Mouse (Mus musculus) brown adipose tissue, adult 24 weeks (tissue): ENCODE results near the gene Mst1r. TPM values are rescaled to one million over a fixed set of nuclear protein-coding genes. Genes with fewer than 3 reads are reported as not detected.

Experiments
- H3K27ac ChIP-seq: fragments of 200-500 bp; replicated peaks from 2 replicates; pipeline ENCODE4 v1.5.1; 2012; ENCODE audit warnings: low read depth, mild to moderate bottlenecking, low read length
- H3K4me1 ChIP-seq: fragments of 200-500 bp; 2 replicates; pipeline ENCODE4 v1.6.1; 2012; ENCODE audit warnings: low read length, mixed read lengths; ENCODE audit not compliant: control insufficient read depth, insufficient read depth, insufficient read length
- H3K4me3 ChIP-seq: fragments of 200-500 bp; 2 replicates; pipeline ENCODE4 v1.5.1; 2012; ENCODE audit warnings: low read depth, mild to moderate bottlenecking, low read length, moderate library complexity; ENCODE audit not compliant: insufficient read depth
- polyA plus RNA-seq: library from polyadenylated mRNA; stranded (reverse); fragments of >200 nt; gene quantifications from 2 replicates; pipeline ENCODE4 v1.2.4, GENCODE M21; 2012; ENCODE audit not compliant: missing spikeins, insufficient read depth, insufficient read length

Gene Mst1r
- polyA plus RNA-seq, 1 experiment = 0.36 TPM

GRCm38 (mm10) chr9:107959896-107960295 is 53.2 kb downstream of the Mst1r start:
- H3K4me1 ChIP-seq = peaks cover 6% of the 10 kb centered on the region
- no peak overlapping the region for H3K4me3 ChIP-seq
- no peak overlapping the region for H3K27ac ChIP-seq

- peaks cover 10% of the 10 kb centered on the region for H3K4me1 ChIP-seq
- H3K4me3 ChIP-seq = no peak overlapping the region
- H3K27ac ChIP-seq = no peak overlapping the region
These were observed 54.3 kb downstream of the Mst1r start for GRCm38 (mm10) chr9:107960928-107961327.

- Histone ChIP-seq H3K27ac (no peak overlapping the region), H3K4me3 (no peak overlapping the region), H3K4me1 (peaks cover 12% of the 10 kb centered on the region)
These were observed 54.7 kb downstream of the Mst1r start for GRCm38 (mm10) chr9:107961351-107961762.

- no peak overlapping the region for H3K27ac ChIP-seq
- H3K4me3 ChIP-seq = no peak overlapping the region
- H3K4me1 ChIP-seq = peaks cover 12% of the 10 kb centered on the region
These were observed 55.2 kb downstream of the Mst1r start for GRCm38 (mm10) chr9:107961881-107962280.

GRCm38 (mm10) chr9:107962916-107963315 is 56.2 kb downstream of the Mst1r start:
- H3K4me3 ChIP-seq = no peak overlapping the region
- H3K27ac ChIP-seq = no peak overlapping the region
- H3K4me1 ChIP-seq = peaks cover 19% of the 10 kb centered on the region

- H3K4me1 ChIP-seq = peaks cover 24% of the 10 kb centered on the region
- H3K27ac ChIP-seq = peak overlapping the region; percentile 98
These were observed 57.0 kb downstream of the Mst1r start for GRCm38 (mm10) chr9:107963700-107964099.

GRCm38 (mm10) chr9:107964681-107965080 is 58.0 kb downstream of the Mst1r start:
- Histone ChIP-seq H3K4me1 (peaks cover 25% of the 10 kb centered on the region), H3K4me3 (no peak overlapping the region), H3K27ac (peak overlapping the region; percentile 98)

More at GRCm38 (mm10) chr9:107963700-107964099, 57.0 kb downstream of the Mst1r start:
- no peak overlapping the region for H3K4me3 ChIP-seq

- Histone ChIP-seq H3K4me1 (peaks cover 37% of the 10 kb centered on the region), H3K27ac (peak overlapping the region; percentile 98), H3K4me3 (0 out of 2 replicates have a peak overlapping the region, but pooled peaks have one; percentile 2)
These were observed 60.0 kb downstream of the Mst1r start for GRCm38 (mm10) chr9:107966676-107967075.

GRCm38 (mm10) chr9:107967437-107967836 is 60.8 kb downstream of the Mst1r start:
- H3K4me3 ChIP-seq = no peak overlapping the region
- H3K27ac ChIP-seq = peak overlapping the region; percentile 88
- H3K4me1 ChIP-seq = peaks cover 37% of the 10 kb centered on the region

GRCm38 (mm10) chr9:107968531-107968930 is 61.9 kb downstream of the Mst1r start:
- Histone ChIP-seq H3K27ac (peak overlapping the region; percentile 88), H3K4me1 (peaks cover 37% of the 10 kb centered on the region), H3K4me3 (no peak overlapping the region)

Other genes starting within 250 kb of the Mst1r start
- gene Slc38a3, start 237.3 kb upstream of the Mst1r start, polyA plus RNA-seq = 0.83 and 3.3 TPM in 2 replicates
- not detected in 2 replicates for gene Gnat1, start 227.2 kb upstream of the Mst1r start, polyA plus RNA-seq
- gene Sema3f, start 196.4 kb upstream of the Mst1r start, polyA plus RNA-seq = 3.1 and 3.2 TPM in 2 replicates
- 37.4 and 47.2 TPM in 2 replicates for gene Rbm5, start 135.9 kb upstream of the Mst1r start, polyA plus RNA-seq
- gene Rbm6, start 33.6 kb upstream of the Mst1r start, polyA plus RNA-seq = 17.6 and 20.0 TPM in 2 replicates
- 12.6 and 14.3 TPM in 2 replicates for gene Mon1a, start 18.7 kb upstream of the Mst1r start, polyA plus RNA-seq
- gene Actl11, start 21.6 kb downstream of the Mst1r start, polyA plus RNA-seq = not detected in 2 replicates
- not detected in 2 replicates for gene Camkv, start 28.8 kb downstream of the Mst1r start, polyA plus RNA-seq
- gene Traip, start 43.3 kb downstream of the Mst1r start, polyA plus RNA-seq = not detected in 2 replicates
- 7.0 and 13.8 TPM in 2 replicates for gene Uba7, start 68.6 kb downstream of the Mst1r start, polyA plus RNA-seq
- not detected in 2 replicates for gene Gm20661, start 76.2 kb downstream of the Mst1r start, polyA plus RNA-seq
- gene Inka1, start 79.0 kb downstream of the Mst1r start, polyA plus RNA-seq = 5.1 and 5.5 TPM in 2 replicates
- not detected in 2 replicates for gene Cdhr4, start 85.6 kb downstream of the Mst1r start, polyA plus RNA-seq
- gene Gm20662, start 89.5 kb downstream of the Mst1r start, polyA plus RNA-seq = not detected in 2 replicates
- 14.7 and 20.7 TPM in 2 replicates for gene Ip6k1, start 95.6 kb downstream of the Mst1r start, polyA plus RNA-seq
- 8.2 and 11.1 TPM in 2 replicates for gene Gmppb, start 142.4 kb downstream of the Mst1r start, polyA plus RNA-seq
- 0.40 and 0.88 TPM in 2 replicates for gene Amigo3, start 146.3 kb downstream of the Mst1r start, polyA plus RNA-seq
- gene Mst1, start 173.6 kb downstream of the Mst1r start, polyA plus RNA-seq = not detected in 2 replicates
- 40.0 TPM in 2 replicates for gene Rnf123, start 176.5 kb downstream of the Mst1r start, polyA plus RNA-seq
- 41.1 and 58.6 TPM in 2 replicates for gene Apeh, start 187.7 kb downstream of the Mst1r start, polyA plus RNA-seq